Mouse (Mus musculus) lung, embryonic 16.5 days (tissue): ENCODE measurements at regions not wholly inside any gene's neighbourhood (a gene's known extent, or its start where the extent isn't known, plus 50 kb on each side); places are given as distances from the start of the nearest gene placed in this dataset.

ENCODE experiments used
- ATAC-seq: fragments of 200-750 bp; cut with Nextera tagmentation; 2 replicates; pipeline ENCODE4 v1.8.0; 2017; ENCODE audit warnings: low read depth, mild to moderate bottlenecking, moderate library complexity
- H3K27ac ChIP-seq: fragments of 300-500 bp; sonication (generic); 2 replicates; pipeline ENCODE4 v1.5.1; 2014; ENCODE audit warnings: mild to moderate bottlenecking, control low read depth, low read length
- H3K27me3 ChIP-seq: fragments of 300-500 bp; sonication (generic); 2 replicates; pipeline ENCODE4 v1.6.1; 2014; ENCODE audit warnings: low read depth, low read length, mixed read lengths; ENCODE audit not compliant: control insufficient read depth, insufficient read depth
- H3K36me3 ChIP-seq: fragments of 300-500 bp; sonication (generic); 2 replicates; pipeline ENCODE4 v1.6.1; 2014; ENCODE audit warnings: low read length; ENCODE audit not compliant: control insufficient read depth, insufficient read depth
- H3K4me1 ChIP-seq: fragments of 300-500 bp; sonication (generic); replicated peaks from 2 replicates; pipeline ENCODE4 v1.6.1; 2014; ENCODE audit warnings: low read length, mixed read lengths; ENCODE audit not compliant: control insufficient read depth, insufficient read depth
- H3K4me2 ChIP-seq: fragments of 300-500 bp; sonication (generic); 2 replicates; pipeline ENCODE4 v1.6.1; 2014; ENCODE audit warnings: low read depth, low read length, control low read depth
- H3K4me3 ChIP-seq: fragments of 300-500 bp; sonication (generic); 2 replicates; pipeline ENCODE4 v1.5.1; 2014; ENCODE audit warnings: mild to moderate bottlenecking, low read length, control low read depth
- H3K9ac ChIP-seq: fragments of 300-500 bp; sonication (generic); 2 replicates; pipeline ENCODE4 v1.6.1; 2014; ENCODE audit warnings: low read length, control low read depth
- H3K9me3 ChIP-seq: fragments of 300-500 bp; sonication (generic); 2 replicates; pipeline ENCODE4 v1.6.1; 2016; ENCODE audit warnings: low read length; ENCODE audit not compliant: control insufficient read depth
- WGBS: fragments of 180-500 bp; shearing (Covaris S2); extraction: QIAGEN DNeasy Blood & Tissue Kit; methylation state at CpG from one replicate; pipeline ENCODE4 v1.1.7; 2014; 5-methylcytosine and 5-hydroxymethylcytosine counted together

- Histone ChIP-seq H3K9me3 (no peaks in the 10 kb centered on the region), H3K4me2 (no peak overlapping the region), H3K27me3 (no peaks in the 10 kb centered on the region), H3K27ac (no peak overlapping the region), H3K4me1 (no peaks in the 10 kb centered on the region), H3K4me3 (no peak overlapping the region), H3K9ac (no peak overlapping the region), H3K36me3 (no peaks in the 10 kb centered on the region)
- 76% methylated on average over 5 of the region's 5 CpGs for WGBS
- ATAC-seq: no peak
Observed at GRCm38 (mm10) chr13:101373581-101374189, 394.3 kb downstream of the Pik3r1 start.

- H3K27me3 ChIP-seq: no peaks in the 10 kb centered on the region
- no peak overlapping the region for H3K9ac ChIP-seq
- H3K4me2 ChIP-seq: no peak overlapping the region
- ATAC-seq: no peak
- H3K9me3 ChIP-seq: no peaks in the 10 kb centered on the region
- no peaks in the 10 kb centered on the region for H3K36me3 ChIP-seq
- no peak overlapping the region for H3K27ac ChIP-seq
- no peaks in the 10 kb centered on the region for H3K4me1 ChIP-seq
- H3K4me3 ChIP-seq: no peak overlapping the region
- 51% methylated on average over 1 of the region's 1 CpGs for WGBS
Observed at GRCm38 (mm10) chr13:101371906-101372305, 396.1 kb downstream of the Pik3r1 start.

DNA sequence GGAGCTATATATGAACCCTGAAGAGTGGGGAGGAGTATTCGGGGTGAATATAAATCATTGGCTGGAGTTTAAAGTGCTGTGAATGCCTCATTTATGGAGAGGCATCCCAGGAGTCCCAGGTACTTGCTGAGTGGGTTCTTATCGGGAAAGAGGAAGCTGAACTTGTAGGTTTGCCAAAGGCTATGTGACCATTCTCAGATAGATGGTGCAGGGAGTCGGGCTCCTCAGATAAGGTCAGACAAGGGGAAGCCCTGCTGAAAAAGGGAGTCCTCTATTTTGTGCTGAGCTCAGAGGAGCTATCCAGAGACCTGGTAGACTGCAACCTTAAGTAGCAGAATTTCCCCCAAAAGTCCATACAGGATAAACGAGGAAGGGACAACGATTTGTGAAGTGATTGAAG, 399.8 kb downstream of the Pik3r1 start:
- H3K27me3 ChIP-seq: no peaks in the 10 kb centered on the region
- WGBS: 58% methylated on average over 5 of the region's 5 CpGs
- no peak for ATAC-seq
- H3K4me1 ChIP-seq: no peaks in the 10 kb centered on the region
- H3K36me3 ChIP-seq: no peaks in the 10 kb centered on the region
- no peak overlapping the region for H3K27ac ChIP-seq
- H3K9me3 ChIP-seq: no peaks in the 10 kb centered on the region
- no peak overlapping the region for H3K4me2 ChIP-seq
- no peak overlapping the region for H3K4me3 ChIP-seq
- no peak overlapping the region for H3K9ac ChIP-seq

GRCm38 (mm10) chr13:101355363-101355762, 412.7 kb downstream of the Pik3r1 start:
- 85% methylated on average over 3 of the region's 3 CpGs for WGBS
- Histone ChIP-seq H3K27me3 (no peaks in the 10 kb centered on the region), H3K9me3 (no peaks in the 10 kb centered on the region), H3K27ac (no peak overlapping the region), H3K9ac (no peak overlapping the region), H3K4me2 (no peak overlapping the region), H3K4me1 (no peaks in the 10 kb centered on the region), H3K4me3 (no peak overlapping the region), H3K36me3 (no peaks in the 10 kb centered on the region)
- ATAC-seq: no peak

DNA sequence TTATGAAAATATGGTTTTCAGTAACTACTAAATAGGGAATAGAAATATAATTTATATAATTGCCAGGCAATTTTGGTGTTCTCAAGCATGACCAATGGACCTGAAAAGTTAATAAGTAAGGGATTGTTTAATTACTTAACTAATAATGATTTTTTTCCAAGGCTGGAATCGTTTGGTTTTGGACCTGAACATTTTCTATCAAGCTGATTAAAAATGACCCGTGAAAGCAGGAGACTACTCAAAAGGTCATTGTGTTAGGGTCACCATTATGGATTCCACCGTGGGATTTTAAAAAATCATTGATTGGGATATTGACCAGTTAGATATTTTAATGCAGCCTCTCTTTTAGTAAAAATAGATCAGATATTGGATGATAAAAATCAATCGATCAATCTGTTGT, 416.9 kb downstream of the Pik3r1 start:
- WGBS: 76% methylated on average over 4 of the region's 4 CpGs
- Histone ChIP-seq H3K4me3 (no peak overlapping the region), H3K27me3 (no peaks in the 10 kb centered on the region), H3K4me2 (no peak overlapping the region), H3K27ac (no peak overlapping the region), H3K36me3 (no peaks in the 10 kb centered on the region), H3K9me3 (no peaks in the 10 kb centered on the region), H3K4me1 (no peaks in the 10 kb centered on the region), H3K9ac (no peak overlapping the region)
- ATAC-seq: no peak

DNA sequence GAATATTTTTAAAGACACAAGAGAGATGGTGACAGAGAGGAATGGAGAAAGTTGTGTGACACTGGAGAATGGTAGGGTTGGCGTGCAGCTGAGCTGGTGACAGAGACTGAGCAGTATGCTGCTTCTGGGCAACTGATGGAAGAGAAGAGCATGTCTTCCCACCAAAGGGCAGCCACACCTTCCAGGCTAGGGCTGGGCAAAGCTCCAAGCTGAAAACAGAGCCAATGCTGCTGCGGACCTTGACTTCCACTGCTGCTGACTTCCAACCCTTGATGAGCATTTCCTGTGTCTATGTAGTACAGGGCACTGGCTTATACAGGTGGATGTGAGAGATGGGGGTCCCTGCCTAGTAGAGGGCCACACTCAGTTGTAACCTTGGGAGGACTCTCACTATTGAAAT, 418.7 kb downstream of the Pik3r1 start:
- Histone ChIP-seq H3K36me3 (no peaks in the 10 kb centered on the region), H3K27ac (no peak overlapping the region), H3K27me3 (no peaks in the 10 kb centered on the region), H3K4me3 (no peak overlapping the region), H3K4me2 (no peak overlapping the region), H3K4me1 (no peaks in the 10 kb centered on the region), H3K9ac (no peak overlapping the region), H3K9me3 (no peaks in the 10 kb centered on the region)
- ATAC-seq: no peak
- 88% methylated on average over 2 of the region's 2 CpGs for WGBS

GRCm38 (mm10) chr13:101338280-101338872, 429.6 kb downstream of the Pik3r1 start:
- H3K36me3 ChIP-seq: no peaks in the 10 kb centered on the region
- ATAC-seq: no peak
- WGBS: 86% methylated on average over 3 of the region's 3 CpGs
- H3K9ac ChIP-seq: no peak overlapping the region
- H3K4me2 ChIP-seq: no peak overlapping the region
- no peak overlapping the region for H3K4me3 ChIP-seq
- no peaks in the 10 kb centered on the region for H3K27me3 ChIP-seq
- H3K27ac ChIP-seq: no peak overlapping the region
- no peaks in the 10 kb centered on the region for H3K4me1 ChIP-seq
- no peaks in the 10 kb centered on the region for H3K9me3 ChIP-seq

DNA sequence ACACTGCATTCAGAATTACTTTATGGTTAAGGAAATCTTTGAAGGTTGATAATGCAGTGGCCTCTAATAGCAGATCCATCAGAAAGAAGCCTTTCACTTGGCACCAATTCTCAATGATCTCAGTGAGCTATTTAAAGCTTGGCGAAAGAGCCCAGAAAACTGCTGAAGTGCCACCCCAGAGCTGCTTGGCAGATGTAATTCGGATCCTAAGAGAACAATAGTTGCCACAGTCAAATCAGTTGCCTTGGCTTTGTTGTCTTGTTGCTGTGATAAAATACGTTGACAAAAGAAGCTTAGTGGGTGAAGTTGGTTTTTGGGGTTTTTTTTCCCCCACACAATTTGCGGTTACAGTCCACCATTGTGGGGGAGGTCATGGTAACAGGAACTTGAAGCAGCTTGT, 449.4 kb downstream of the Pik3r1 start:
- H3K9ac ChIP-seq: no peak overlapping the region
- H3K27ac ChIP-seq: no peak overlapping the region
- no peak overlapping the region for H3K4me3 ChIP-seq
- no peaks in the 10 kb centered on the region for H3K36me3 ChIP-seq
- no peak overlapping the region for H3K4me2 ChIP-seq
- no peak for ATAC-seq
- WGBS: 72% methylated on average over 4 of the region's 4 CpGs
- no peaks in the 10 kb centered on the region for H3K4me1 ChIP-seq
- peaks cover 11% of the 10 kb centered on the region for H3K27me3 ChIP-seq
- H3K9me3 ChIP-seq: no peaks in the 10 kb centered on the region

GRCm38 (mm10) chr13:101316336-101316735, 451.7 kb downstream of the Pik3r1 start:
- H3K4me2 ChIP-seq: no peak overlapping the region
- H3K36me3 ChIP-seq: no peaks in the 10 kb centered on the region
- no peak overlapping the region for H3K9ac ChIP-seq
- 76% methylated on average over 4 of the region's 4 CpGs for WGBS
- peaks cover 8% of the 10 kb centered on the region for H3K27me3 ChIP-seq
- no peaks in the 10 kb centered on the region; the same call in 1 of the 2 replicates for H3K4me1 ChIP-seq
- ATAC-seq: no peak
- no peak overlapping the region for H3K27ac ChIP-seq
- no peaks in the 10 kb centered on the region for H3K9me3 ChIP-seq
- no peak overlapping the region for H3K4me3 ChIP-seq

DNA sequence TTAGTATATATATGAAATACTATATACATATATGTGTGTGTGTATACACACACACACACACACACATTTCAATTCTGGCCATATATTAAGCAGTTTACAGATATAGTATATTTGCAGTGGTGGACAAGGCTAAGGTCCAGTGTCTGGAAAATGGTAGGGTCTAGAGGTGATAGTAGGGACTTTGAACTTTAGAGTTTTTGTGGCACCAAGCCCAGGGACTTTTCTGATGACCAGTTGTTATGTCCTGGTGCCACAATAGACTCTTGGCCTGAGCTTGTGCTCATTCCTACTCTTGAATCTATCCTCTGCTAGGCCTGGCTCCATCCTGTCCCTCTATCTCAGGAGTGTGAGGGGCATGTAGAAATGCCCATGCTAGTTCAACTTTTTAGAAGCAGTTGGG, 454.0 kb downstream of the Pik3r1 start:
- no peak for ATAC-seq
- H3K4me2 ChIP-seq: no peak overlapping the region
- H3K27me3 ChIP-seq: peaks cover 16% of the 10 kb centered on the region
- H3K4me1 ChIP-seq: peaks cover 2% of the 10 kb centered on the region; the same call in 1 of the 2 replicates
- H3K9ac ChIP-seq: no peak overlapping the region
- no peak overlapping the region for H3K27ac ChIP-seq
- no peaks in the 10 kb centered on the region for H3K9me3 ChIP-seq
- no peaks in the 10 kb centered on the region for H3K36me3 ChIP-seq
- no peak overlapping the region for H3K4me3 ChIP-seq
